Mouse (Mus musculus) midbrain, embryonic 12.5 days (tissue): Measurements from ENCODE around the gene Cebpe. TPM values are rescaled to one million over a fixed set of nuclear protein-coding genes. Genes with fewer than 3 reads are reported as not detected.
A peak's percentile ranks its signal among the peaks of the same experiment; 100 is the strongest.

Source experiments
- ATAC-seq: fragments of 200-750 bp; cut with Nextera tagmentation; 2 replicates; pipeline ENCODE4 v1.8.0; 2017; ENCODE audit warnings: low read depth, moderate TSS enrichment, moderate library complexity; ENCODE audit not compliant: low FRiP score
- H3K27ac ChIP-seq: fragments of 300-500 bp; sonication (generic); replicated peaks from 2 replicates; pipeline ENCODE4 v1.5.1; 2016; ENCODE audit warnings: mild to moderate bottlenecking
- H3K27me3 ChIP-seq: fragments of 300-500 bp; sonication (generic); 2 replicates; pipeline ENCODE4 v1.6.1; 2016; ENCODE audit warnings: mild to moderate bottlenecking
- H3K36me3 ChIP-seq: fragments of 300-500 bp; sonication (generic); 2 replicates; pipeline ENCODE4 v1.6.1; 2016
- H3K4me1 ChIP-seq: fragments of 300-500 bp; sonication (generic); 2 replicates; pipeline ENCODE4 v1.6.1; 2016
- H3K4me2 ChIP-seq: fragments of 300-500 bp; sonication (generic); replicated peaks from 2 replicates; pipeline ENCODE4 v1.6.1; 2016; ENCODE audit warnings: mild to moderate bottlenecking, moderate library complexity
- H3K4me3 ChIP-seq: fragments of 300-500 bp; sonication (generic); 2 replicates; pipeline ENCODE4 v1.5.1; 2016; ENCODE audit warnings: mild to moderate bottlenecking
- H3K9ac ChIP-seq: fragments of 300-500 bp; sonication (generic); replicated peaks from 2 replicates; pipeline ENCODE4 v1.6.1; 2016; ENCODE audit warnings: mild to moderate bottlenecking, moderate library complexity
- H3K9me3 ChIP-seq: fragments of 300-500 bp; sonication (generic); 2 replicates; pipeline ENCODE4 v1.6.1; 2016; ENCODE audit warnings: mild to moderate bottlenecking
- WGBS: fragments of 180-500 bp; shearing (Covaris S2); methylation state at CpG from one replicate; pipeline ENCODE4 v1.1.7; 2016; 5-methylcytosine and 5-hydroxymethylcytosine counted together
- polyA plus RNA-seq: library from polyadenylated mRNA; unstranded; fragments of >200 nt; fragmentation: Nextera tagmentation; extraction: Ambion mirVana; gene quantifications from 2 replicates; pipeline ENCODE4 v1.2.1, GENCODE M21; 2016

Gene Cebpe
- polyA plus RNA-seq, 1 experiment from 2014 or later, result 0.38 TPM

GRCm38 (mm10) chr14:54696752-54697151, 15.2 kb downstream of the Cebpe start:
- ATAC-seq, result no peak
- H3K27me3 ChIP-seq, result 0 out of 2 replicates have a peak, but pooled peaks cover under 1% of the 10 kb centered on the region
- WGBS, result 88% methylated on average over 4 of the region's 4 CpGs

DNA sequence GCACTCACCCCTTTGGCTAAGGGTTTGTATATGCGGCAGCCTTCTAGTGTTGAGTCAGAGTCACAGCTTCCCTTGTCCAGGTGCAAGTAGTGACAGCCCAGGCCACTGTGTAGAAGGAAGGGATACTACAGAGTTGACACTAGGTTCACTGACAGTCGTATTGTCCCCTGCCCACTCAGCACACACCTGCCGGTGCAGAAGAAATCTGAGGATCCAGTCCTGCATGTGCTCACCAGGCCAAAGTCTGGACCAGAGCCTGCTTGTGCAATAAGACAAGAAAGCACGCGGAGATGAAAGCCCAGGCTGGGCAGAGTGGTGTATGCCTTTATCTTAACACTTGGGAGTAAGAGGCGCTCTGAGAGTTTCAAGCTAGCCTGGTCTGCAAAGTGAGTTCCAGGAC, 16.9 kb downstream of the Cebpe start:
- Histone ChIP-seq H3K36me3 (peaks cover 32% of the 10 kb centered on the region), H3K4me1 (no peaks in the 10 kb centered on the region), H3K27ac (no peak overlapping the region), H3K9me3 (no peaks in the 10 kb centered on the region), H3K9ac (no peak overlapping the region), H3K4me3 (no peak overlapping the region), H3K27me3 (no peaks in the 10 kb centered on the region), H3K4me2 (no peak overlapping the region)
- no peak for ATAC-seq
- 85% methylated on average over 6 of the region's 6 CpGs for WGBS

More at GRCm38 (mm10) chr14:54696752-54697151, 15.2 kb downstream of the Cebpe start:
- H3K27ac ChIP-seq, result no peak overlapping the region
- H3K9me3 ChIP-seq, result no peaks in the 10 kb centered on the region
- no peak overlapping the region for H3K4me3 ChIP-seq
- no peak overlapping the region for H3K4me2 ChIP-seq
- no peak overlapping the region for H3K9ac ChIP-seq
- no peaks in the 10 kb centered on the region for H3K4me1 ChIP-seq
- peaks cover 22% of the 10 kb centered on the region for H3K36me3 ChIP-seq

GRCm38 (mm10) chr14:54687251-54687650, 24.7 kb downstream of the Cebpe start:
- Histone ChIP-seq H3K27ac (peak overlapping the region; percentile 92), H3K27me3 (no peaks in the 10 kb centered on the region), H3K36me3 (peaks cover 40% of the 10 kb centered on the region), H3K4me3 (peak overlapping the region; percentile 75), H3K4me1 (peaks cover 23% of the 10 kb centered on the region), H3K4me2 (peak overlapping the region; percentile 71), H3K9ac (peak overlapping the region; percentile 72), H3K9me3 (no peaks in the 10 kb centered on the region)
- ATAC-seq, result no peak
- 11% methylated on average over 8 of the region's 8 CpGs for WGBS

DNA sequence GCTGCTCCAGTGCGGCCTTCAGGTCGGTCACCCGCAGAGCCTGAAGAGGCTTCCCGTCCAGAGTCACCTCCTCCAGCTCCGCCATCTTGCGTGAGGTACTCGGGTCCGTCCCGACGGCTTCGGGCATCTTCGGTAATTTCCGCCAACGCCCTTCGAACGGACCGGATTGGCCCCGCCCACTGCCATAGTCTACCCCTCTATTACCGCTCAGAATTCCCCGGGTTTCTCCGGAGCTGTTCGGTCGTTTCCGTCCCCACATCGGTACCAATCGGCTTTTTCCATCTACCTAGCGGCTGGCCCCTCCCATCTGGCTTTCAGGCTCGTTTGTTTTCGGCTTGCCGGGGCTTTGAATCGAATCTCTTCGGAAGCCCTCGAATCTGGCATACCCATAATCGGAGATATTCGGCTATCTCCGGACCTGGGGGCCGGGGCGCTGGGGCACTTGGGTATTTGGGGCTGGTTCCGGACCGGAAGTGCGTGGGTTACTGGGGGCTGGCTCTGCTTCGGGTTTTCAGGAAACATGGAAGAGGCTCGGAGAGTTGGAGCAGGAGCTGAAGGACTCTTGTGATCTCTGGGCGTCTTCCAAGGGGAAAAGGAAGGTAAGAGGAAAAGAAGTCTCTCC, 25.3 kb downstream of the Cebpe start, which contains the start of gene Acin1:
Gene Acin1, minus strand, starts transcription at position 410 of the 622 bp plus-strand sequence.
- under 1% methylated on average over 44 of the region's 44 CpGs for WGBS
- H3K9ac ChIP-seq, result peak within 1 kb of the TSS; percentile 83
- H3K27ac ChIP-seq, result peak within 1 kb of the TSS; percentile 92
- no peaks in the 10 kb centered on the region for H3K27me3 ChIP-seq
- peaks cover 23% of the 10 kb centered on the region for H3K4me1 ChIP-seq
- no peaks in the 10 kb centered on the region for H3K9me3 ChIP-seq
- H3K4me3 ChIP-seq, result peak within 1 kb of the TSS; percentile 75
- ATAC-seq, result peak; percentile 97
- H3K4me2 ChIP-seq, result peak within 1 kb of the TSS; percentile 83
- peaks cover 46% of the 10 kb centered on the region for H3K36me3 ChIP-seq

- ATAC-seq, result peak; percentile 77
- Histone ChIP-seq H3K9ac (peak within 1 kb of the TSS; percentile 83), H3K36me3 (peaks cover 49% of the 10 kb centered on the region), H3K4me2 (peak within 1 kb of the TSS; percentile 83), H3K4me1 (peaks cover 23% of the 10 kb centered on the region), H3K4me3 (peak within 1 kb of the TSS; percentile 75), H3K27ac (peak within 1 kb of the TSS; percentile 92), H3K27me3 (no peaks in the 10 kb centered on the region), H3K9me3 (no peaks in the 10 kb centered on the region)
- WGBS, result under 1% methylated on average over 41 of the region's 41 CpGs
Measured at GRCm38 (mm10) chr14:54686063-54686521, 25.9 kb downstream of the Cebpe start, which contains the start of gene 1700123O20Rik. Gene 1700123O20Rik (plus strand): TSS chr14:54686216.

- Histone ChIP-seq H3K9ac (peak overlapping the region; percentile 83), H3K4me3 (peak overlapping the region; percentile 75), H3K4me2 (peak overlapping the region; percentile 83), H3K27ac (peak overlapping the region; percentile 92; the same call in 1 of the 2 replicates), H3K9me3 (no peaks in the 10 kb centered on the region), H3K4me1 (peaks cover 23% of the 10 kb centered on the region), H3K36me3 (peaks cover 47% of the 10 kb centered on the region), H3K27me3 (no peaks in the 10 kb centered on the region)
- 12% methylated on average over 8 of the region's 8 CpGs for WGBS
- no peak for ATAC-seq
Measured at GRCm38 (mm10) chr14:54685471-54685870, 26.5 kb downstream of the Cebpe start.

DNA sequence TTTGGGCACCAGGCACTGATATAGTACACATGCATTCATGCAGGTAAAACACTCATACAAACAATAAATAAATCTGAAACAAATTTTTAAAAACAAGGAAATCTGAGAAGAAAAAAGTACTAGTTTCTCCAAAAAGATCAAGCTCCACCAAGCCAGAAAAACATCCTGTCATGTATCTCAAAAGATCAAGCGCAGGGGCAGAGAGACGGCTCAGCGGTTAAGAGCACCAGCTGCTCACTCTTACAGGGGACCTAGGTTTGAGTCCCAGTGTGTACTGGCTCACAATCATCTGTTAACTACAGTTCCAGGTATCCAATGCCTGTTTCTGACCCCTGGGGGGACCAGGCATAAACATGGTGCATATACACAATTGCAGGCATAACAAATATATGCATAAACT, 29.6 kb downstream of the Cebpe start:
- H3K9ac ChIP-seq, result no peak overlapping the region
- no peak overlapping the region for H3K27ac ChIP-seq
- H3K36me3 ChIP-seq, result peaks cover 56% of the 10 kb centered on the region
- no peaks in the 10 kb centered on the region for H3K9me3 ChIP-seq
- peaks cover 11% of the 10 kb centered on the region for H3K4me1 ChIP-seq
- no peak for ATAC-seq
- H3K27me3 ChIP-seq, result no peaks in the 10 kb centered on the region
- H3K4me2 ChIP-seq, result no peak overlapping the region
- H3K4me3 ChIP-seq, result no peak overlapping the region
- 92% methylated on average over 3 of the region's 3 CpGs for WGBS

GRCm38 (mm10) chr14:54678657-54679304, 33.2 kb downstream of the Cebpe start:
- WGBS, result 88% methylated on average over 16 of the region's 16 CpGs
- H3K27me3 ChIP-seq, result no peaks in the 10 kb centered on the region
- H3K36me3 ChIP-seq, result peaks cover 82% of the 10 kb centered on the region

DNA sequence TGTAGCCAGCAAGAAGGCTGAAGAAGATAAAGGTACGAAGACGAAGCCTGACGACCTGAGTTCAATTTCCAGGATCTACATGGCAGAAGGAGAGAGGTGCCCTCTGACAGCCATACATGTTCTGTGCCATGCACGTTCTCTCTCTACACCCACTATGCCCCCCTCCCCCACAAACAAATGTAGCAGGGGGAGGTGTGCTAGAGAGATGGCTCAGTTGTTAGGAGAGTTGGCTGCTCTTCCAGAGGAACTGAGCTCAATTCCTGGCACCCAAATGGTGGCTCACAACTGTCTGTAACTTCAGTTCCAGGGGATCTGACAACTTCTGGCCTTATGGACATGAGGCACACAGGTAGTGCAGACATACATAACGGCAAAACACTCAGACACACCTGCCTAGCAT, 35.7 kb downstream of the Cebpe start:
- Histone ChIP-seq H3K36me3 (peaks cover 72% of the 10 kb centered on the region), H3K9ac (no peak overlapping the region), H3K27ac (no peak overlapping the region), H3K4me1 (no peaks in the 10 kb centered on the region), H3K27me3 (no peaks in the 10 kb centered on the region), H3K9me3 (no peaks in the 10 kb centered on the region), H3K4me3 (no peak overlapping the region), H3K4me2 (no peak overlapping the region)
- 91% methylated on average over 5 of the region's 5 CpGs for WGBS
- ATAC-seq, result no peak

More at GRCm38 (mm10) chr14:54678657-54679304, 33.2 kb downstream of the Cebpe start:
- Histone ChIP-seq H3K4me2 (no peak overlapping the region), H3K9ac (no peak overlapping the region), H3K9me3 (no peaks in the 10 kb centered on the region), H3K4me1 (no peaks in the 10 kb centered on the region), H3K4me3 (no peak overlapping the region), H3K27ac (no peak overlapping the region)
- no peak for ATAC-seq

- H3K4me1 ChIP-seq, result no peaks in the 10 kb centered on the region
- H3K27me3 ChIP-seq, result no peaks in the 10 kb centered on the region
- 79% methylated on average over 2 of the region's 2 CpGs for WGBS
- ATAC-seq, result no peak
- H3K36me3 ChIP-seq, result peaks cover 64% of the 10 kb centered on the region
- H3K4me3 ChIP-seq, result no peak overlapping the region
- no peak overlapping the region for H3K9ac ChIP-seq
- no peaks in the 10 kb centered on the region for H3K9me3 ChIP-seq
- no peak overlapping the region for H3K4me2 ChIP-seq
- H3K27ac ChIP-seq, result no peak overlapping the region
Measured at GRCm38 (mm10) chr14:54674317-54674716, 37.7 kb downstream of the Cebpe start.

DNA sequence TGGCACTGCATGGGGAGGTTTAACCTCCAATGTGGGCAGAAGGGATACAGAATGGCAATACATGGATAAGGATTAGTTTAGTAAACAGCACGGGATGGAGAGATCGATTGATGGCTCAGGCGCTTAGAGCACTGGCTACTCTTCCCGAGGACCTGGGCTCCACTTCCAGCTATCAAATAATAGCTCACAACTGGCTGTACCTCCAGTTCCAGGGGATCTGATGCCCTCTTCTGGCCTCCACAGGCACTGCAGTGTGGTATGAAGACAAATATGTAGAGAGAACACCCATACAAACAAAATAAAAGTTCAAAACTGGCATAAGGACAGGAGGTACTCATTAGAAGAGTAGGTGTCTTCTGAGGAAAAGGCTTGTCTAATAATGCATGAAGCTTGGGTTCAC, 42.6 kb downstream of the Cebpe start:
- H3K36me3 ChIP-seq, result peaks cover 66% of the 10 kb centered on the region
- H3K4me2 ChIP-seq, result no peak overlapping the region
- no peak overlapping the region for H3K4me3 ChIP-seq
- no peak for ATAC-seq
- H3K27me3 ChIP-seq, result no peaks in the 10 kb centered on the region
- no peak overlapping the region for H3K9ac ChIP-seq
- 74% methylated on average over 4 of the region's 4 CpGs for WGBS
- no peaks in the 10 kb centered on the region for H3K9me3 ChIP-seq
- no peak overlapping the region for H3K27ac ChIP-seq
- no peaks in the 10 kb centered on the region for H3K4me1 ChIP-seq

- no peaks in the 10 kb centered on the region for H3K9me3 ChIP-seq
- no peak overlapping the region for H3K9ac ChIP-seq
- no peak for ATAC-seq
- no peak overlapping the region for H3K4me3 ChIP-seq
- no peak overlapping the region for H3K4me2 ChIP-seq
- peaks cover 95% of the 10 kb centered on the region for H3K36me3 ChIP-seq
- no peak overlapping the region for H3K27ac ChIP-seq
- WGBS, result 94% methylated on average over 10 of the region's 10 CpGs
- no peaks in the 10 kb centered on the region for H3K4me1 ChIP-seq
- H3K27me3 ChIP-seq, result no peaks in the 10 kb centered on the region
Measured at GRCm38 (mm10) chr14:54664477-54665222, 47.3 kb downstream of the Cebpe start.
